Mouse (Mus musculus) hindbrain, embryonic 10.5 days (tissue): ENCODE data around the gene Oxct2a. TPM values are rescaled to one million over a fixed set of nuclear protein-coding genes. Genes with fewer than 3 reads are reported as not detected.
"Not testable (repeated sequence)": the region's sequence is repeated elsewhere in the genome, so short reads cannot be mapped to it uniquely, and the experiment has no call there.

Source experiments
- DNase-seq: peaks from one replicate; pipeline ENCODE4 v3.0.0-alpha.2; 2017; ENCODE audit warnings: low spot score
- H3K27ac ChIP-seq: fragments of 300-500 bp; sonication (generic); 2 replicates; pipeline ENCODE4 v1.5.1; 2016; ENCODE audit warnings: mild to moderate bottlenecking, moderate library complexity
- H3K27me3 ChIP-seq: fragments of 300-500 bp; sonication (generic); 2 replicates; pipeline ENCODE4 v1.6.1; 2016; ENCODE audit warnings: mild to moderate bottlenecking; ENCODE audit not compliant: poor library complexity, insufficient read depth, severe bottlenecking
- H3K36me3 ChIP-seq: fragments of 300-500 bp; sonication (generic); 2 replicates; pipeline ENCODE4 v1.6.1; 2016; ENCODE audit warnings: mild to moderate bottlenecking, moderate library complexity
- H3K4me1 ChIP-seq: fragments of 300-500 bp; sonication (generic); replicated peaks from 2 replicates; pipeline ENCODE4 v1.6.1; 2016; ENCODE audit warnings: mild to moderate bottlenecking
- H3K4me3 ChIP-seq: fragments of 300-500 bp; sonication (generic); 2 replicates; pipeline ENCODE4 v1.5.1; 2016; ENCODE audit warnings: mild to moderate bottlenecking, moderate library complexity
- H3K9me3 ChIP-seq: fragments of 300-500 bp; sonication (generic); 2 replicates; pipeline ENCODE4 v1.6.1; 2016; ENCODE audit warnings: mild to moderate bottlenecking, moderate library complexity
- WGBS: fragments of 180-500 bp; shearing (Covaris S2); methylation state at CpG from one replicate; pipeline ENCODE4 v1.1.7; 2016; 5-methylcytosine and 5-hydroxymethylcytosine counted together
- polyA plus RNA-seq: library from polyadenylated mRNA; unstranded; fragments of >200 nt; fragmentation: Nextera tagmentation; extraction: Ambion mirVana; gene quantifications from 2 replicates; pipeline ENCODE4 v1.2.1, GENCODE M21; 2016

The Oxct2a gene
- polyA plus RNA-seq, 1 experiment from 2014 or later: not detected

GRCm38 (mm10) chr4:123335244-123335643, 11.8 kb upstream of the Oxct2a start:
- H3K4me1 ChIP-seq, H3K27ac ChIP-seq, H3K9me3 ChIP-seq, H3K4me3 ChIP-seq, H3K36me3 ChIP-seq, DNase-seq, H3K27me3 ChIP-seq: not testable (repeated sequence)
- 82% methylated on average over 10 of the region's 10 CpGs for WGBS

DNA sequence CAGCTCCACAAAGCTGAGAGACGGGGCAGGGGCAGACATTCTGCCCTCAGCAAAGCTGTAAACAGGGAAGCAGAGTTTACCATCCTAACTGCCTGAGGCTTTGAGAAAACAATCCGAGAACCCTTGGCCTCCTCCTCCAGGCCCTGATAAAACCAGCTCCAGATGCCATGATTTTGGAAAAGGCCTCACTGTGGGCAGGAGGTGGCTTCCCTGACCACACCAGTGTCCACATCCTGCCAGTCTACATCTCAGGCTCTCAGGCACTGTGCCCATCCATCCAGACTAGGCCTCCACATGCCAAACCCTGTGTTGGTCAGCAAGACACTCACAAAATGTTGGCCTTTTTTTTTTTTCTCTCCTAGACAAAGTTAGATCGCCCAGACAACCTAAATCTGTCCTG, 10.7 kb upstream of the Oxct2a start:
- WGBS: 78% methylated on average over 3 of the region's 3 CpGs
- H3K27ac ChIP-seq: no peak overlapping the region
- no peaks in the 10 kb centered on the region for H3K4me1 ChIP-seq
- H3K9me3 ChIP-seq: 0 out of 2 replicates have a peak, but pooled peaks cover 2% of the 10 kb centered on the region
- no peak for DNase-seq
- no peaks in the 10 kb centered on the region; the same call in 1 of the 2 replicates for H3K27me3 ChIP-seq
- H3K4me3 ChIP-seq: no peak overlapping the region
- H3K36me3 ChIP-seq: no peaks in the 10 kb centered on the region

DNA sequence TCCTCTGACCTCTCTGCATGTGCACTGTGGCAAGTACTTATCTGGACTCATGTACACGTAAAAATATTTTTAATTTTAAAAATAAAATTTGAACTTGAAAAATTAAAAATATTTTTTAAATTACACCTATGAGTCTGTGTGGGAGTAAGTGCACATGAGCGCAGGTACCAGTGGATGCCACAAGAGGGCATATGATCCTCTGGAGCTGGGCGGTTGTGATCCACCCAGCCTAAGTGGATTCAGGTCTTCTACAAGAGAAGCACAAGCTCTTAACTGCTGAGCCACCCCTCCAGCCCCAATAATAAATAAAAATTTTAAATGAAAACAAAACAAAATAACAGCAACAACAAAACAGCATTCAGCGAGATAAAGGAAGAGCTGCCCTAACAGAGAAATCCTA, 9.7 kb upstream of the Oxct2a start:
- DNase-seq: no peak
- 89% methylated on average over 4 of the region's 4 CpGs for WGBS
- H3K9me3 ChIP-seq: 0 out of 2 replicates have a peak, but pooled peaks cover 2% of the 10 kb centered on the region
- H3K4me1 ChIP-seq: no peaks in the 10 kb centered on the region
- H3K27ac ChIP-seq: no peak overlapping the region
- H3K4me3 ChIP-seq: no peak overlapping the region
- no peaks in the 10 kb centered on the region for H3K36me3 ChIP-seq
- H3K27me3 ChIP-seq: no peaks in the 10 kb centered on the region

GRCm38 (mm10) chr4:123331961-123332360, 8.5 kb upstream of the Oxct2a start:
- 83% methylated on average over 1 of the region's 1 CpGs for WGBS
- not testable (repeated sequence) for H3K4me1 ChIP-seq, H3K9me3 ChIP-seq, H3K27ac ChIP-seq, H3K36me3 ChIP-seq, DNase-seq, H3K27me3 ChIP-seq, H3K4me3 ChIP-seq

- Histone ChIP-seq H3K9me3 (0 out of 2 replicates have a peak, but pooled peaks cover 2% of the 10 kb centered on the region), H3K4me3 (no peak overlapping the region), H3K36me3 (no peaks in the 10 kb centered on the region), H3K27ac (no peak overlapping the region), H3K27me3 (peaks cover 3% of the 10 kb centered on the region; the same call in 1 of the 2 replicates), H3K4me1 (peaks cover 3% of the 10 kb centered on the region; the same call in 1 of the 2 replicates)
- no peak for DNase-seq
- 65% methylated on average over 5 of the region's 5 CpGs for WGBS
These were observed 7.9 kb upstream of the Oxct2a start for GRCm38 (mm10) chr4:123331326-123331725.

DNA sequence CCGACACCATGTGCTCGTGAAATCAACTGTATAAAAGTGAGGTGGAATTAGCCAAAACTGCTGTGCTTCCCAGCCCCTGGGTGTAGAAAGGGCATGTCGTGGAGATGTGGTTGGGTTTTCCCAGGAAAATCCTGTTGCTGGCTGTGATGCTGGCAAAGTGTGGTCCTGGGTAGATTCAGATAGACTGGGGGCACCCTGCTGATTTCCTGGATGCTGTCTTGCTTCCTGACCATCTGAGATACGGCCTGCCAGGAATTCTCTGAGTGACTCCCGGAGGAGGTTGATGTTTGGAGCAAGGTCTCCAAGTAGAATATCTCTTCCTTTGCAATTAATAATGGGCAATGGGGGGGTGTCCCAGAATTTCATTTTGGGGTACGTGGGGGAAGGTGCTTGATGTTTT, 5.5 kb upstream of the Oxct2a start:
- DNase-seq: no peak
- Histone ChIP-seq H3K9me3 (0 out of 2 replicates have a peak, but pooled peaks cover 2% of the 10 kb centered on the region), H3K36me3 (no peaks in the 10 kb centered on the region), H3K27me3 (peaks cover 16% of the 10 kb centered on the region), H3K4me1 (peaks cover 3% of the 10 kb centered on the region; the same call in 1 of the 2 replicates), H3K27ac (no peak overlapping the region), H3K4me3 (no peak overlapping the region)
- WGBS: 72% methylated on average over 6 of the region's 6 CpGs

GRCm38 (mm10) chr4:123327630-123328029, 4.2 kb upstream of the Oxct2a start:
- peaks cover 28% of the 10 kb centered on the region for H3K27me3 ChIP-seq
- DNase-seq: no peak
- H3K36me3 ChIP-seq: no peaks in the 10 kb centered on the region
- peaks cover 12% of the 10 kb centered on the region for H3K4me1 ChIP-seq
- H3K4me3 ChIP-seq: no peak overlapping the region
- no peaks in the 10 kb centered on the region for H3K9me3 ChIP-seq
- no peak overlapping the region for H3K27ac ChIP-seq
- WGBS: 56% methylated on average over 3 of the region's 3 CpGs

- Histone ChIP-seq H3K36me3 (no peaks in the 10 kb centered on the region), H3K4me1 (peaks cover 13% of the 10 kb centered on the region), H3K27me3 (peaks cover 40% of the 10 kb centered on the region), H3K27ac (no peak overlapping the region), H3K9me3 (no peaks in the 10 kb centered on the region), H3K4me3 (no peak overlapping the region)
- WGBS: 82% methylated on average over 3 of the region's 3 CpGs
- DNase-seq: no peak
These were observed 2.7 kb upstream of the Oxct2a start for GRCm38 (mm10) chr4:123326087-123326486.

GRCm38 (mm10) chr4:123322910-123323309, 524 bp downstream of the Oxct2a start:
- not testable (repeated sequence) for H3K27ac ChIP-seq, H3K9me3 ChIP-seq, H3K36me3 ChIP-seq, DNase-seq
- Histone ChIP-seq H3K27me3 (peaks cover 40% of the 10 kb centered on the region), H3K4me1 (peaks cover 20% of the 10 kb centered on the region), H3K4me3 (peak overlapping the region; percentile 38)
- WGBS: 14% methylated on average over 34 of the region's 38 CpGs

- Histone ChIP-seq H3K27ac (no peak overlapping the region), H3K4me3 (no peak overlapping the region)
- no peak for DNase-seq
These were observed 8.9 kb downstream of the Oxct2a start for GRCm38 (mm10) chr4:123314497-123314896.

GRCm38 (mm10) chr4:123313010-123313409, 10.4 kb downstream of the Oxct2a start:
- Histone ChIP-seq H3K36me3 (0 out of 2 replicates have a peak, but pooled peaks cover 4% of the 10 kb centered on the region), H3K27ac (no peak overlapping the region), H3K4me1 (0 out of 2 replicates have a peak, but pooled peaks cover 15% of the 10 kb centered on the region), H3K27me3 (no peaks in the 10 kb centered on the region), H3K9me3 (no peaks in the 10 kb centered on the region), H3K4me3 (no peak overlapping the region)
- DNase-seq: no peak
- WGBS: 93% methylated on average over 6 of the region's 6 CpGs

More at GRCm38 (mm10) chr4:123314497-123314896, 8.9 kb downstream of the Oxct2a start:
- H3K4me1 ChIP-seq: 0 out of 2 replicates have a peak, but pooled peaks cover 15% of the 10 kb centered on the region
- WGBS: 86% methylated on average over 3 of the region's 3 CpGs
- H3K9me3 ChIP-seq: no peaks in the 10 kb centered on the region
- 0 out of 2 replicates have a peak, but pooled peaks cover 4% of the 10 kb centered on the region for H3K36me3 ChIP-seq
- H3K27me3 ChIP-seq: no peaks in the 10 kb centered on the region

GRCm38 (mm10) chr4:123311845-123312244, 11.6 kb downstream of the Oxct2a start:
- H3K27ac ChIP-seq: no peak overlapping the region
- H3K27me3 ChIP-seq: no peaks in the 10 kb centered on the region
- H3K4me1 ChIP-seq: 0 out of 2 replicates have a peak, but pooled peaks cover 15% of the 10 kb centered on the region
- H3K36me3 ChIP-seq: peaks cover 10% of the 10 kb centered on the region; the same call in 1 of the 2 replicates
- H3K4me3 ChIP-seq: no peak overlapping the region
- H3K9me3 ChIP-seq: no peaks in the 10 kb centered on the region
- 91% methylated on average over 7 of the region's 7 CpGs for WGBS
- DNase-seq: no peak

GRCm38 (mm10) chr4:123308292-123308691, 15.1 kb downstream of the Oxct2a start:
- H3K4me3 ChIP-seq: no peak overlapping the region
- H3K27me3 ChIP-seq: no peaks in the 10 kb centered on the region
- no peaks in the 10 kb centered on the region for H3K9me3 ChIP-seq
- H3K27ac ChIP-seq: no peak overlapping the region
- peaks cover 33% of the 10 kb centered on the region for H3K36me3 ChIP-seq
- no peak for DNase-seq
- no peaks in the 10 kb centered on the region for H3K4me1 ChIP-seq
- WGBS: 62% methylated on average over 3 of the region's 3 CpGs

DNA sequence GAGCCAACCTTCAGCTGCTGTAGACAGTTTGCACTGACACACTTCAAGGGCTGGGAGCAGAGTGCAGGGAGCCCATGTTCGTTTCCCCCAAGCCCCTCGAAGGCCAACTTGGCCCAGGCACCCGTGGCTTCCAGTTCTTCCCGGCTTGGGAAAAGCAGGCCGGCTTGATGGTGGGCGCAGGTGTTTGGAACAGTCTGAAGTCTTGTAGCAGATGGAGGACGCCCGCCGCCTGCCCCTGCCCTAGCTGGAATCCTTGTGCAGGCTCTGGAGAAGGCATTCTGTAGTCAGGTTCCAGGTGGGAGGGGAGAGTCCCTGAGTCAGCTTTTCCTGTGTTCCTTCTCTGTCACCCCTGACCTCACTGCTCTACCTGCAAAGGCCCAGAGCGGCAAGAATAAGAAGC, 16.4 kb downstream of the Oxct2a start:
- WGBS: 91% methylated on average over 10 of the region's 10 CpGs

More for the DNA sequence above, 16.4 kb downstream of the Oxct2a start:
- no peak for DNase-seq
- Histone ChIP-seq H3K36me3 (peaks cover 45% of the 10 kb centered on the region), H3K4me3 (no peak overlapping the region), H3K27me3 (no peaks in the 10 kb centered on the region), H3K4me1 (no peaks in the 10 kb centered on the region), H3K9me3 (no peaks in the 10 kb centered on the region), H3K27ac (no peak overlapping the region)
